Mouse (Mus musculus) megakaryocyte, embryonic 14.5 days (primary cell): ENCODE data around the gene Ubxn6. TPM values are rescaled to one million over a fixed set of nuclear protein-coding genes. Genes with fewer than 3 reads are reported as not detected.

Experiments
- H3K27me3 ChIP-seq: replicated peaks from 2 replicates; pipeline ENCODE3; 2012; ENCODE audit warnings: inconsistent platforms
- H3K36me3 ChIP-seq: replicated peaks from 2 replicates; pipeline ENCODE3; 2012; ENCODE audit warnings: low read length, inconsistent platforms, mixed read lengths
- H3K4me1 ChIP-seq: 2 replicates; pipeline ENCODE4 v1.6.1; 2012; ENCODE audit warnings: inconsistent platforms
- H3K4me3 ChIP-seq: replicated peaks from 2 replicates; pipeline ENCODE3; 2012; ENCODE audit warnings: moderate library complexity, mild to moderate bottlenecking, inconsistent platforms
- H3K9me3 ChIP-seq: 2 replicates; pipeline ENCODE4 v1.6.1; 2012; ENCODE audit warnings: inconsistent platforms
- FLI1 ChIP-seq: IDR thresholded peaks from 2 replicates; pipeline ENCODE4 v1.6.1; 2012; ENCODE audit warnings: low read length, inconsistent platforms, mixed read lengths
- GATA1 ChIP-seq: IDR thresholded peaks from 3 replicates; pipeline ENCODE4 v1.6.1; 2012; ENCODE audit warnings: mixed read lengths, low read length, inconsistent platforms, borderline replicate concordance
- polyA plus RNA-seq: library from polyadenylated mRNA; stranded (reverse); fragments of >175 nt; gene quantifications from 2 replicates; pipeline ENCODE4 v1.2.3, GENCODE M21; 2012; ENCODE audit warnings: low replicate concordance; ENCODE audit not compliant: insufficient read depth

The Ubxn6 gene
- polyA plus RNA-seq, 1 experiment = 75.0 TPM

GRCm38 (mm10) chr17:56020400-56021084 is 54.3 kb downstream of the Ubxn6 start:
- H3K4me1 ChIP-seq = peaks cover 78% of the 10 kb centered on the region
- H3K36me3 ChIP-seq = peaks cover 99% of the 10 kb centered on the region
- peak overlapping the region; percentile 40 for H3K4me3 ChIP-seq
- H3K9me3 ChIP-seq = no peaks in the 10 kb centered on the region
- TF ChIP-seq FLI1 = no peak
- H3K27me3 ChIP-seq = no peaks in the 10 kb centered on the region

DNA sequence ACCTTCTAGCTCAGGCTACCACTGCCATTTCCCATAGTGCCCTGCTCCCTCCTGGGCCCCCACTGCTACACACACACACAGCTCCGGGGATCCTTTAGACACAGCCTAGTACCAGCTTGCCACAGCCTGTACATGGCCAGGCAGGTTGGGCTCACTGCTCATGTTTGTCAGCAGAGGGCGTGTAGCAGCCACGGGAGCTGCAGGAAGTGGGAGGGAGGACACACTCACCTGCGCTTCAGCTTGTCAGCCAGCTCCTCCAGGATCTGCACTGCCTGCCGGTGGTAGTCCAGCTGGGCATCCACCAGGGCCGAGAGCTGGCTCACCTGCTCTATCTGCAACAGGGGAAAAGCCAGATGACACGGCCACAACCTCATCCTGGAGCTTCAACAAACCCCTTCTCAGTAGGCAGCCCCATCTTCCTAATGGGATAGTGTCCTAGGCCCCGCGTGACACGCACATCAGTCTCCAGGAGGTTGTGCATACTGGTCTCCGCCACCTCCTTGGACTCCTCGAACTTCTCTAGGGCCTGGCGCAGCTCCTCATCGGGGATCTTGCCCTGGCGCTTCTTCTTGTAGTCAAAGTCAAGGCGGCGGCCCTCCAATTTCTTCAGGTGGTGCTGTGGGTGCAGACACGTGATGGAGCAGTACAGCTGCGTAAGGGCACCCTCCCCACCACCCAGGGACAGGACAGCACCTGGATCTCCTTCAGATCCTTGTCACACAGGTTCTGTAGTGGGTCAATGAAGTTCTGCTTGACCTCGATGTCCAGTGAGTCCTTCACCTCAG is 56.3 kb downstream of the Ubxn6 start:
- Histone ChIP-seq H3K9me3 (no peaks in the 10 kb centered on the region), H3K4me3 (no peak overlapping the region), H3K27me3 (no peaks in the 10 kb centered on the region), H3K36me3 (peaks cover 93% of the 10 kb centered on the region), H3K4me1 (peaks cover 58% of the 10 kb centered on the region)
- TF ChIP-seq GATA1 (no peak), FLI1 (no peak)

GRCm38 (mm10) chr17:56017848-56018247 is 57.0 kb downstream of the Ubxn6 start:
- Histone ChIP-seq H3K36me3 (peaks cover 91% of the 10 kb centered on the region), H3K4me1 (peaks cover 51% of the 10 kb centered on the region), H3K9me3 (no peaks in the 10 kb centered on the region), H3K4me3 (no peak overlapping the region), H3K27me3 (no peaks in the 10 kb centered on the region)
- TF ChIP-seq FLI1 = no peak
- TF ChIP-seq GATA1 = no peak

Other genes starting within 250 kb of the Ubxn6 start
- 0.16 TPM in 1 of 2 replicates, not detected in the other for gene Zfp119a, start 196.1 kb downstream of the Ubxn6 start, polyA plus RNA-seq
- 0.98 TPM in 1 of 2 replicates, not detected in the other for gene Zfp959, start 182.9 kb downstream of the Ubxn6 start, polyA plus RNA-seq
- 0.12 TPM in 1 of 2 replicates, not detected in the other for gene Zfp119b, start 125.5 kb downstream of the Ubxn6 start, polyA plus RNA-seq
- 114 and 143 TPM in 2 replicates for gene Ebi3, start 122.4 kb downstream of the Ubxn6 start, polyA plus RNA-seq
- gene Yju2, start 115.9 kb downstream of the Ubxn6 start, polyA plus RNA-seq = 15.6 and 33.1 TPM in 2 replicates
- gene Shd, start 104.6 kb downstream of the Ubxn6 start, polyA plus RNA-seq = 2.9 and 15.1 TPM in 2 replicates
- not detected in 2 replicates for gene Fsd1, start 88.5 kb downstream of the Ubxn6 start, polyA plus RNA-seq
- 0.21 TPM in 1 of 2 replicates, not detected in the other for gene Stap2, start 69.4 kb downstream of the Ubxn6 start, polyA plus RNA-seq
- 4.4 and 22.7 TPM in 2 replicates for gene Mpnd, start 69.3 kb downstream of the Ubxn6 start, polyA plus RNA-seq
- 115 and 286 TPM in 2 replicates for gene Sh3gl1, start 38.4 kb downstream of the Ubxn6 start, polyA plus RNA-seq
- gene Chaf1a, start 34.6 kb downstream of the Ubxn6 start, polyA plus RNA-seq = 17.0 and 33.8 TPM in 2 replicates
- 93.5 and 279 TPM in 2 replicates for gene Hdgfl2, start 4.6 kb upstream of the Ubxn6 start, polyA plus RNA-seq
- gene Plin4, start 34.8 kb upstream of the Ubxn6 start, polyA plus RNA-seq = not detected in 2 replicates
- not detected in 2 replicates for gene Plin5, start 42.6 kb upstream of the Ubxn6 start, polyA plus RNA-seq
- gene Lrg1, start 47.0 kb upstream of the Ubxn6 start, polyA plus RNA-seq = 2.7 TPM in 1 of 2 replicates, not detected in the other
- gene Sema6b, start 65.3 kb upstream of the Ubxn6 start, polyA plus RNA-seq = 19.4 and 37.0 TPM in 2 replicates
- 0.94 and 3.0 TPM in 2 replicates for gene Tnfaip8l1, start 87.4 kb upstream of the Ubxn6 start, polyA plus RNA-seq
- 13.4 and 39.8 TPM in 2 replicates for gene Mydgf, start 108.9 kb upstream of the Ubxn6 start, polyA plus RNA-seq
- gene Dpp9, start 143.9 kb upstream of the Ubxn6 start, polyA plus RNA-seq = 55.6 and 60.2 TPM in 2 replicates
- gene Fem1a, start 181.8 kb upstream of the Ubxn6 start, polyA plus RNA-seq = 9.5 and 11.2 TPM in 2 replicates
- gene Ticam1, start 201.8 kb upstream of the Ubxn6 start, polyA plus RNA-seq = 13.7 and 27.2 TPM in 2 replicates
- 4.6 and 21.3 TPM in 2 replicates for gene Plin3, start 217.8 kb upstream of the Ubxn6 start, polyA plus RNA-seq
- gene Arrdc5, start 225.3 kb upstream of the Ubxn6 start, polyA plus RNA-seq = not detected in 2 replicates
- gene Uhrf1, start 228.3 kb upstream of the Ubxn6 start, polyA plus RNA-seq = 12.4 and 22.6 TPM in 2 replicates